11 mouse cellular contexts compared by ENCODE assay signal in the genomic region with DNA sequence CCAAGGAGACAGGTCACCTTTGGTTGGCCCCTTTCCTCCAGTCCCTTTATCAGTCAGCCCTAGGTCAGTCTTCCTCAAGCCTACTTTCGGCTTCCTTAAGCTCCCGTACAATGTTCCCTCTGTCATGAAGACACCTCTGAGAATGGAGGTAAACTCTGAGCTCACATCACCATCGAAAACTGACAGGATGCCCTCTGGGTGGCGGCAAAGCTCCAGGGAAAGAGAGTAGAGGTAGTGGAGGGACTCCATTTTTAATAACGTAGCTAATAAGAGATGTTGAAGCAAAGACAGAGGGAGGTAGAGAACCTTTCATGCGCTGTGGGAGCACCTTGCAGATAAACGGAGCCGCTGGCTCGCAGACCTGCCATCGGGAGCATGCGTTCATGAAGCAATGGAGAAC. TPM values are rescaled to one million over a fixed set of nuclear protein-coding genes. Genes with fewer than 3 reads are reported as not detected.
A peak's percentile ranks its signal among the peaks of the same experiment; 100 is the strongest.
DNase-seq lines count a peak whose midpoint lies in the region; ATAC-seq and TF ChIP-seq lines count a peak whose summit lies in the region.
"Had no signal": no experiment of that assay in that cellular context is flagged by ENCODE, and none has a peak within 500 bp of the region (broad histone marks: within the 10 kb centered on the region; RNA-seq: fewer than 3 reads in every experiment).

No protein-coding gene starts in this region.

- no peaks in the 10 kb centered on the region for H3K27me3 ChIP-seq in kidney, embryonic 15.5 days
- no peaks in the 10 kb centered on the region for H3K27me3 ChIP-seq in MEL (ENCODE audit: control insufficient read depth in 1 of 2, insufficient read depth in 2 of 2, low read length in 2 of 2)
- H3K27me3 ChIP-seq in liver, embryonic 13.5 days: no peaks in the 10 kb centered on the region

- H3K9me3 ChIP-seq in kidney, embryonic 15.5 days (replicated peaks): no peaks in the 10 kb centered on the region
- H3K9me3 ChIP-seq in MEL (replicated peaks; ENCODE audit: insufficient read depth, low read length): no peaks in the 10 kb centered on the region
- H3K9me3 ChIP-seq in liver, embryonic 13.5 days (replicated peaks): no peaks in the 10 kb centered on the region

- H3K36me3 ChIP-seq in kidney, embryonic 15.5 days: no peaks in the 10 kb centered on the region
- peaks cover 0 to 28% of the 10 kb centered on the region in 2 experiments; a peak in 2 of 4 replicates for H3K36me3 ChIP-seq in MEL (ENCODE audit: control insufficient read depth in 1 of 2, insufficient read depth in 2 of 2, low read length in 2 of 2)
- H3K36me3 ChIP-seq in liver, embryonic 13.5 days: peaks cover 6% of the 10 kb centered on the region; the same call in 1 of the 2 replicates

- no peak for ATAC-seq in kidney, embryonic 15.5 days (replicated peaks; ENCODE audit: low FRiP score)
- no peak for ATAC-seq in liver, embryonic 13.5 days (ENCODE audit: low read depth)
- no peak for ATAC-seq in frontal cortex, adult (ENCODE audit: low TSS enrichment)

- peak in 2 of 3 experiments; percentile 49 to 69; a peak in 4 of 6 replicates for TF ChIP-seq CTCF in MEL (IDR thresholded peaks at IDR 0.05 in 2 of 3, conservative IDR thresholded peaks at IDR 0.05 in 1 of 3; ENCODE audit: control insufficient read depth in 1 of 3, insufficient read depth in 1 of 3, low read depth in 2 of 3, low read length in 3 of 3, poor library complexity in 1 of 3, severe bottlenecking in 1 of 3)
- TF ChIP-seq CTCF in brain, embryonic 14.5 days (IDR thresholded peaks at IDR 0.05; ENCODE audit: borderline replicate concordance, extremely low read depth, insufficient read depth, insufficient read length): peak; percentile 5; the same call in 1 of the 2 replicates

- no peak overlapping the region for H3K9ac ChIP-seq in kidney, embryonic 15.5 days
- H3K9ac ChIP-seq in MEL (ENCODE audit: control insufficient read depth, low read depth, low read length, poor library complexity, severe bottlenecking): peak overlapping the region; percentile 60
- no peak overlapping the region for H3K9ac ChIP-seq in liver, embryonic 13.5 days

- H3K27ac ChIP-seq in kidney, embryonic 15.5 days: no peak overlapping the region
- no peak overlapping the region for H3K27ac ChIP-seq in MEL (ENCODE audit: control insufficient read depth, low read depth, low read length)
- H3K27ac ChIP-seq in liver, embryonic 13.5 days: no peak overlapping the region

- H3K4me1 ChIP-seq in kidney, embryonic 15.5 days: 0 out of 2 replicates have a peak, but pooled peaks cover 8% of the 10 kb centered on the region
- peaks cover 13 to 33% of the 10 kb centered on the region in 2 experiments for H3K4me1 ChIP-seq in MEL (ENCODE audit: control insufficient read depth in 1 of 2, insufficient read depth in 2 of 2, low read length in 2 of 2)
- peaks cover 33% of the 10 kb centered on the region for H3K4me1 ChIP-seq in liver, embryonic 13.5 days (replicated peaks)

- peak; percentile 67 for TF ChIP-seq RAD21 in MEL (IDR thresholded peaks at IDR 0.05; ENCODE audit: low read depth, low read length)

- H3K79me2 ChIP-seq in MEL (ENCODE audit: control insufficient read depth, insufficient read depth, low read length, poor library complexity): peaks cover 18% of the 10 kb centered on the region

- 73% methylated on average over 11 of the region's 11 CpGs for WGBS in kidney, embryonic 15.5 days
- WGBS in liver, embryonic 13.5 days (ENCODE audit: insufficient replicate concordance): 71% methylated on average over 11 of the region's 11 CpGs

- peak overlapping the region; percentile 46 for H3K4me2 ChIP-seq in kidney, embryonic 15.5 days
- H3K4me2 ChIP-seq in liver, embryonic 13.5 days: peak overlapping the region; percentile 42
- H3K4me2 ChIP-seq: midbrain, embryonic 11.5 days had no signal

- peak overlapping the region; percentile 35 for H3K4me3 ChIP-seq in kidney, embryonic 15.5 days (replicated peaks)
- H3K4me3 ChIP-seq in MEL (ENCODE audit: control insufficient read depth in 1 of 2, insufficient read depth in 1 of 2, low read depth in 2 of 2, low read length in 2 of 2): peak overlapping the region; percentile 57 to 89
- peak overlapping the region; percentile 40 for H3K4me3 ChIP-seq in liver, embryonic 13.5 days (replicated peaks)

- DNase-seq in kidney, postnatal 25 days: no peak
- DNase-seq in MEL (ENCODE audit: low read depth, low spot score): peak; percentile 61
- DNase-seq in brain, embryonic 14.5 days (ENCODE audit: low read depth): no peak
- DNase-seq in liver, embryonic 13.5 days: no peak
- no peak for DNase-seq in embryo, embryonic 11 days
- DNase-seq: adrenal gland, postnatal 10 days; cerebellum, adult 9-11 months had no signal

- no peak for TF ChIP-seq POLR2A in MEL (IDR thresholded peaks at IDR 0.05; ENCODE audit: control insufficient read depth in 1 of 2, insufficient read depth in 1 of 2, low read depth in 1 of 2, low read length in 2 of 2, poor library complexity in 1 of 2)
- TF ChIP-seq POLR2A in brain, embryonic 14.5 days (IDR thresholded peaks at IDR 0.05; ENCODE audit: borderline replicate concordance, extremely low read depth, insufficient read depth, insufficient read length, poor library complexity, severe bottlenecking): no peak

- no peak for TF ChIP-seq EP300 in MEL (IDR thresholded peaks at IDR 0.05; ENCODE audit: low read depth in 1 of 2, low read length in 2 of 2)

TF ChIP-seq in MEL, 35 proteins besides CTCF, POLR2A, EP300 and RAD21 (continues in another document):
- TF ChIP-seq MAX (IDR thresholded peaks at IDR 0.05; ENCODE audit: low read length) (no peak), NELFE (IDR thresholded peaks at IDR 0.05; ENCODE audit: low read depth, low read length) (no peak), POLR2AphosphoS2 (IDR thresholded peaks at IDR 0.05; ENCODE audit: low read length) (no peak), TAL1 (IDR thresholded peaks at IDR 0.05; ENCODE audit: low read length) (no peak), NRF1 (IDR thresholded peaks at IDR 0.05; ENCODE audit: insufficient read depth, low read depth, low read length, poor library complexity, severe bottlenecking) (no peak), MEF2A (IDR thresholded peaks at IDR 0.05; ENCODE audit: extremely low read depth, insufficient replicate concordance, low read depth, low read length, poor library complexity, severe bottlenecking) (no peak), USF1 (IDR thresholded peaks at IDR 0.05; ENCODE audit: low read depth, low read length) (no peak), SIN3A (IDR thresholded peaks at IDR 0.05; ENCODE audit: low read length) (0 out of 2 replicates have a peak, but pooled peaks have one; percentile 16), GATA1 (IDR thresholded peaks at IDR 0.05; ENCODE audit: low read depth, low read length) (no peak), HCFC1 (IDR thresholded peaks at IDR 0.05; ENCODE audit: low read depth, low read length) (no peak), MYB (IDR thresholded peaks at IDR 0.05; ENCODE audit: low read depth, low read length) (no peak), UBTF (IDR thresholded peaks at IDR 0.05; ENCODE audit: borderline replicate concordance, insufficient read depth, low read depth, low read length) (no peak), MYC (IDR thresholded peaks at IDR 0.05; ENCODE audit: low read depth, low read length) (no peak), SMC3 (IDR thresholded peaks at IDR 0.05; ENCODE audit: low read depth, low read length) (peak; percentile 61), ELF1 (IDR thresholded peaks at IDR 0.05; ENCODE audit: low read depth, low read length) (no peak), E2F4 (IDR thresholded peaks at IDR 0.05; ENCODE audit: borderline replicate concordance, low read depth, low read length) (no peak), MAFK (IDR thresholded peaks at IDR 0.05; ENCODE audit: borderline replicate concordance, low read depth, low read length) (no peak), ZMIZ1 (IDR thresholded peaks at IDR 0.05; ENCODE audit: low read depth, low read length) (no peak), JUND (IDR thresholded peaks at IDR 0.05; ENCODE audit: low read depth, low read length) (no peak), POLR2AphosphoS5 (IDR thresholded peaks at IDR 0.05; ENCODE audit: borderline replicate concordance, low read depth, low read length) (no peak), RCOR1 (IDR thresholded peaks at IDR 0.05; ENCODE audit: low read depth, low read length) (no peak), ZNF384 (IDR thresholded peaks at IDR 0.05; ENCODE audit: low read depth, low read length) (no peak), TBP (IDR thresholded peaks at IDR 0.05; ENCODE audit: low read depth, low read length) (no peak), ETS1 (IDR thresholded peaks at IDR 0.05; ENCODE audit: low read depth, low read length) (no peak), ZC3H11A (IDR thresholded peaks at IDR 0.05; ENCODE audit: low read depth, low read length) (peak; percentile 46), TCF12 (IDR thresholded peaks at IDR 0.05; ENCODE audit: low read depth, low read length) (no peak)

RNA-seq across cellular contexts. Expression of gene Icam2, which starts 6.9 kb away (rescaled TPM):
- 68.9 and 75.5 TPM in 2 replicates for polyA plus RNA-seq in kidney, embryonic 15.5 days (2015; fragmentation: Nextera tagmentation; extraction: Ambion mirVana)
- total RNA-seq in MEL (2012; rRNA removed): 58.1 and 82.7 TPM in 2 replicates
- polyA plus RNA-seq in MEL (2012; ENCODE audit: insufficient read depth in 1 of 2, insufficient read length in 2 of 2, low read depth in 1 of 2, low replicate concordance in 2 of 2, missing spikeins in 1 of 2): 10 to 100 TPM in 1 of 2 experiments, not detected in 1; 49.6 TPM
- polyA plus RNA-seq in brain, embryonic 14.5 days (2012; rRNA removed): 11.5 and 11.9 TPM in 2 replicates
- 18.6 and 19.5 TPM in 2 replicates for polyA plus RNA-seq in liver, embryonic 13.5 days (2015; fragmentation: Nextera tagmentation; extraction: Ambion mirVana)

RNA-seq across cellular contexts. Expression of gene Prr29, which starts 15.7 kb away (rescaled TPM):
- polyA plus RNA-seq in kidney, embryonic 15.5 days (2015; fragmentation: Nextera tagmentation; extraction: Ambion mirVana): 0.23 and 0.60 TPM in 2 replicates
- not detected in 2 replicates for total RNA-seq in MEL (2012; rRNA removed)
- under 1 TPM in 1 of 2 experiments, not detected in 1; 0.61 TPM for polyA plus RNA-seq in MEL (2012; ENCODE audit: insufficient read depth in 1 of 2, insufficient read length in 2 of 2, low read depth in 1 of 2, low replicate concordance in 2 of 2, missing spikeins in 1 of 2)
- not detected in 2 replicates for polyA plus RNA-seq in brain, embryonic 14.5 days (2012; rRNA removed)
- not detected in 2 replicates for polyA plus RNA-seq in liver, embryonic 13.5 days (2015; fragmentation: Nextera tagmentation; extraction: Ambion mirVana)
- total RNA-seq: neutrophil, adult 5-6 weeks had no signal
- polyA plus RNA-seq: midbrain, embryonic 11.5 days had no signal

RNA-seq across cellular contexts. Expression of gene Scn4a, which starts 27.9 kb away (rescaled TPM):
- polyA plus RNA-seq in kidney, embryonic 15.5 days (2015; fragmentation: Nextera tagmentation; extraction: Ambion mirVana): 0.42 and 0.75 TPM in 2 replicates
- 0.15 and 0.16 TPM in 2 replicates for total RNA-seq in MEL (2012; rRNA removed)
- polyA plus RNA-seq in MEL (2012; ENCODE audit: insufficient read depth in 1 of 2, insufficient read length in 2 of 2, low read depth in 1 of 2, low replicate concordance in 2 of 2, missing spikeins in 1 of 2): under 1 TPM in 1 of 2 experiments, not detected in 1; 0.04 TPM
- 0.01 and 0.07 TPM in 2 replicates for polyA plus RNA-seq in brain, embryonic 14.5 days (2012; rRNA removed)
- 0.02 TPM in 1 of 2 replicates, not detected in the other for polyA plus RNA-seq in liver, embryonic 13.5 days (2015; fragmentation: Nextera tagmentation; extraction: Ambion mirVana)
- polyA plus RNA-seq: midbrain, embryonic 11.5 days had no signal
